Mouse (Mus musculus) liver, adult 2 months (tissue): Measurements from ENCODE around the gene Yy2.

Experiments used
- CTCF ChIP-seq: fragments of 200-500 bp; IDR thresholded peaks from 2 replicates; pipeline ENCODE4 v1.5.1; 2011; ENCODE audit warnings: low read depth, low read length, control low read depth
- POLR2A ChIP-seq: fragments of 200-500 bp; IDR thresholded peaks from 2 replicates; pipeline ENCODE4 v1.6.1; 2011; ENCODE audit warnings: low read length, control low read depth; ENCODE audit not compliant: insufficient read depth; ENCODE audit errors: extremely low read depth

- TF ChIP-seq POLR2A (no peak), CTCF (no peak)
Measured at GRCm38 (mm10) chrX:157594606-157595005, 25.8 kb upstream of the Yy2 start.
